Mouse (Mus musculus): Measurements from ENCODE around the gene Bag3.

Gene Bag3

GRCm38 (mm10) chr7:128523349-128523961 is at the start of gene Bag3:
TSS of gene Bag3 (plus strand) at chr7:128523616.
- peak; percentile 80 to 85 for DNase-seq (ENCODE audit: low spot score in 2 of 2)

GRCm38 (mm10) chr7:128474322-128474721 is 49.1 kb upstream of the Bag3 start:
- peak in 1 of 2 experiments; percentile 29 for DNase-seq (ENCODE audit: low spot score in 2 of 2)

DNA sequence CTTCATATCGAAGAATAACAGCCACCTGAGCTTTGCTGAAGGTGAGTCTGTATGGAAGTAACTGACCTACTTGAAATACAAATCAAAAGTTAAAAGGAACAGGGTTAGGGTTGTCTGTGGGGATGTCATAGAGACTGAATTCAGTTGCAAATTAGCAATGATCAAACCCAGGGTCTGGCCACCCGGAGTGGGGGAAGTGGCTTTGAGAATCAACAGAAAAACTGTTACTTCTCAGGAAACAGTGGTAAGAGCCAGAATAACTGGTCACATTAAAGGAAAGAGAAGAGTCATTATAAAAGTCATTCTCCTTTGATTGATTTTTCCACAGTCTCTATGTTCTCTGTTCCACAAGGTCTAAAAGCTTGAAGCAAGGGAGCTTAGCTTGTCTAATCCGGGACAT is 34.4 kb upstream of the Bag3 start:
- DNase-seq (ENCODE audit: low spot score in 2 of 2), result no peak

- DNase-seq (ENCODE audit: low spot score in 2 of 2), result peak in 1 of 2 experiments; percentile 9
Observed at GRCm38 (mm10) chr7:128494546-128494945, 28.9 kb upstream of the Bag3 start.

- no peak for DNase-seq (ENCODE audit: low spot score in 2 of 2)
Observed at GRCm38 (mm10) chr7:128499801-128500200, 23.6 kb upstream of the Bag3 start.

GRCm38 (mm10) chr7:128504091-128504490 is 19.3 kb upstream of the Bag3 start:
- no peak for DNase-seq (ENCODE audit: low spot score in 2 of 2)

DNA sequence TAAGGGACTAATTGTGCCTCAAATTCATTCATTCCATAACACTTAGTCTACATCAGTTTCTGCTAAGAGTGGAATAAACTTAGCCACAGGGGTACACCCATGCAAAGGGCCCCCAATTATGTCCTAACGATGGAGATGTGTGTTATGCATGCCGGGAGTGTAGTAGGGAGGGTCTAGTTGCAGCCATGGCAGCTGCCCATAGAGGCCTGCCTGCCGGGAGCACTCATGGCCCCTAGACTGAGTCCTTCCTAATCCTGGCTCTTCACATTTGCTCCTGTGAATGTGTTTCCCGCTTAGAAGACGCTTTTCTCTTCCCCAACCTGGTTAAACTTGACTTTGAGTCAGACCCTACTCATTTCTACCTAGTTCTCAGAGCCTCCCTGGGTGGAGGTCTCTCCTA is 11.5 kb upstream of the Bag3 start:
- DNase-seq (ENCODE audit: low spot score in 2 of 2), result no peak

- DNase-seq (ENCODE audit: low spot score in 2 of 2), result no peak
Observed at GRCm38 (mm10) chr7:128513512-128513911, 9.9 kb upstream of the Bag3 start.

DNA sequence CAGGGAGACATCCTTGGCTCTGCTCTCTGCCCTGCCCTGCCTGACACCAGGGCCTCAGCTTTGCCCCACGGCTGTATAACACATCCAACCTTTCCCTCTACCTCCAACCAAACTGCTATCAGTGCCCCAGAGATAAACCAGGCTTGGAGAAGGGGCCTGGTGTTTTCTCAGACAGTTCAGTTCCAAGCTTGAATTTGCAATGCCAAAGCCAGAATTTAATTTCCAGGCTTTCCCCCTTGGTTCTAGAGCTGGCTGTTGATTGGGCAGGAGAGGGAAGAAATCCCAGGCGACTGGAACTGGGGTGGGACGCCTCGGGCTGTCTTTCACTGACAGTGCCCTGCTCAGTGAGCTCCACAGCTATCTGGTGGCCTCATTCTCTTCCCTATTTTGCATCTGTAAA is 9.1 kb upstream of the Bag3 start:
- DNase-seq (ENCODE audit: low spot score in 2 of 2), result no peak

- DNase-seq (ENCODE audit: low spot score in 2 of 2), result no peak
Observed at GRCm38 (mm10) chr7:128516346-128516745, 7.1 kb upstream of the Bag3 start.

GRCm38 (mm10) chr7:128519316-128520050 is 3.9 kb upstream of the Bag3 start:
- no peak for DNase-seq (ENCODE audit: low spot score in 2 of 2)

- peak; percentile 51 to 60 for DNase-seq (ENCODE audit: low spot score in 2 of 2)
Observed at GRCm38 (mm10) chr7:128523962-128524581, 656 bp downstream of the Bag3 start.

DNA sequence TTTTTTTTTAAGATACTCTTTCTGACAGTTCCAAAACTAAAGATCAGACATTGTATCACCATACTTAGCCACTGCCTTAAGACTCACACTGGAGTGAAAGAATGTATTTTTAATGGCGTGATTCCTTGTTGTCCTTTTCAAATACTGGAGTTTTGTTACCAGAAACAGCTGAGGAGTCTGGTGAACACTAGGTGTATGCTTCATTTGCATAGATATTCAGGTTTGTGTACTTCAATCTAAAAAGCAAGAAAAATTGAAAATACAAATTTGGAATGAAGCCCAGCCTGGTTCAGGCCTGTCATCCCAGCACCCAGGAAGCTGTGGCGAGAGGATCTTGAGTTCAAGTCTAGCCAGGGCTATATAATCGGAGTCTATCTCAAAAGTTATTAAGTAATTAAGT is 1.2 kb downstream of the Bag3 start:
- no peak for DNase-seq (ENCODE audit: low spot score in 2 of 2)

DNA sequence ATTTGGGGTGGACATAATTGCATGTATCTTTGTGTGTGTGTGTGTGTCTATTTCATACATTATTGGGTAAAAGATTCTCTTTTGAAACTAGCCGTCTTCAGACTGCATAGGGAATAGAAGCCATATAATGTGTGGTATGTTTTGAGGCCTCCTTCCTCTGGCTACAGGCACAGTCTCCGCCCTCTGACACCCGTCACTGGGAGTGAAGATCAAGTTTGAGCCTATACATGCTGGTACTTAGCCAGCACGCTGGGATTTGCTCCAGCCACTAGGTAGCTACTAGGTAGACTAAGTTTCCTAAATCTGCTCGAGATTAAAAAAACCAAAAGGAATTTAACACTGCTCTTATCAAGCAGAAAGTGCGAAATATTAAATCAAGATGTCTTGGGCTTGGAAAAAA is 3.2 kb downstream of the Bag3 start:
- DNase-seq (ENCODE audit: low spot score in 2 of 2), result no peak

DNA sequence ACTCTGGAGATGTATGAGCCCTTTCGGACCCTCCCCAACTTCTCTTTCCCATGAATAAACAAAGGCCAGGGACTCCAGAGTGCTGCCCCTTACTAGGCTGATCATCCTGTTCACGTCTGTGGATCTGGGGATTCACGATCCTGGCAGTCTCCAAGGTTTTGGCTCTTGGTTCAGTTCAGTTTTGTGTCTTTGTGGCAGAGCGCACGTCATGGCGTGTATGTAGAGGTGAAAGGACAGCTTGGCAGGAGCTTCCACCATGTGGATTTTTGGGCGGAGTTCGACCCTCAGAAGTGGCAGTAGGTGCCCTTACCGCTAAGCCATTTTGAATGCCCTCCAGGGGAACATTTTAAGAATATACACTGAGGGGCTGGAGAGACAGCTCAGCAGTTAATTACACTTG is 5.2 kb downstream of the Bag3 start:
- DNase-seq (ENCODE audit: low spot score in 2 of 2), result no peak

DNA sequence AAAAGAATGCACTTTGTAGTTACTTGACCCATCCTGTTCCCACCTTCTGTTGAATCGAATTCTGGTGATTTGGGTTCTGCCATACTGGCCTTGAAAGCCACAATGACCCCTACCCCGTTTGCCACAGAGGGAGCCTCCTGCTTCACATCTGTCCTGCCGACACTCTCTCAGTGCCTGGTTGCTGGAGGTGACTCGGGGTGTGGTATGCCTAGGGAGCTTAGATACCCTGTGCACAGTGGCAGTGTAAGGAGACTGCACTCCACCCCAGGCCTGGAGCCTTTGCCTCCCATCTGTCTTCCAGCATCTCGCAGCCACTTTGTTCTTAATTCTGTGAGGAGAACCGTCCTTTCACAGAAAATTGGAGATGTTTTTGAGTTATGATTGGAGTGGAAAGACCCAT is 5.7 kb downstream of the Bag3 start:
- DNase-seq (ENCODE audit: low spot score in 2 of 2), result no peak

- DNase-seq (ENCODE audit: low spot score in 2 of 2), result no peak
Observed at GRCm38 (mm10) chr7:128529574-128530051, 6.2 kb downstream of the Bag3 start.

- DNase-seq (ENCODE audit: low spot score in 2 of 2), result no peak
Observed at GRCm38 (mm10) chr7:128531031-128531430, 7.6 kb downstream of the Bag3 start.

DNA sequence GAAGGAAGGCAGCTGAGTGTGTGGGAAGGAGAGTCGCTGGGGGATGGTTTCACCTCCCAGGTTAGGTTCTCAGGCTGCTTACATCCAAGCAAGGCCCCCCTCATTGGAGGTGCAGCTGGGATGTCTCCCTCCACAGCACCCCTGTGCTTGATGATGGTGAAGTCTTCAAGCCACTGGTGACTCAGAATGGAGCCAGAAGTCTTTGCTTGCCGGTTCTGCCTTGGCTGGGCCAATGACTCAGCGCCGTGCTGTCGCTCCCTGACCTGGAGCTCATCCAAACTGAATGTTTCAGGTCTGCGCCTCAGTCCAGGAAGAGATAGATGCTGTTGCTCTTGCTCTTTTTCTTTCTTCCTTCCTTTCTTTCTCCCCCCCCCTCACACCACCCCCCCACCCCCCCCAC is 8.5 kb downstream of the Bag3 start:
- DNase-seq (ENCODE audit: low spot score in 2 of 2), result no peak

- no peak for DNase-seq (ENCODE audit: low spot score in 2 of 2)
Observed at GRCm38 (mm10) chr7:128532441-128533166, 9.2 kb downstream of the Bag3 start.

- no peak for DNase-seq (ENCODE audit: low spot score in 2 of 2)
Observed at GRCm38 (mm10) chr7:128534984-128535491, 11.6 kb downstream of the Bag3 start.

GRCm38 (mm10) chr7:128536074-128536473 is 12.7 kb downstream of the Bag3 start:
- no peak for DNase-seq (ENCODE audit: low spot score in 2 of 2)

All from spleen, postnatal 14 days (tissue).